Mouse (Mus musculus) thymus, adult 2 months (tissue): ENCODE results near the gene Larp4. TPM values are rescaled to one million over a fixed set of nuclear protein-coding genes. Genes with fewer than 3 reads are reported as not detected.

ENCODE experiments used
- DNase-seq: peaks from one replicate; pipeline ENCODE4 v3.0.0; 2021
- H3K27ac ChIP-seq: fragments of 200-500 bp; 2 replicates; pipeline ENCODE4 v1.5.1; 2012; ENCODE audit warnings: low read length, control low read depth; ENCODE audit not compliant: control insufficient read depth, insufficient read depth
- H3K27me3 ChIP-seq: fragments of 200-500 bp; 2 replicates; pipeline ENCODE4 v1.6.1; 2012; ENCODE audit warnings: mild to moderate bottlenecking, low read length, moderate library complexity, mixed read lengths; ENCODE audit not compliant: control insufficient read depth, insufficient read depth
- H3K36me3 ChIP-seq: fragments of 200-500 bp; 2 replicates; pipeline ENCODE4 v1.6.1; 2012; ENCODE audit warnings: mild to moderate bottlenecking, low read length, moderate library complexity; ENCODE audit not compliant: control insufficient read depth, insufficient read depth
- H3K4me1 ChIP-seq: fragments of 200-500 bp; replicated peaks from 2 replicates; pipeline ENCODE4 v1.6.1; 2012; ENCODE audit warnings: low read length; ENCODE audit not compliant: control insufficient read depth, insufficient read depth
- H3K4me3 ChIP-seq: fragments of 200-500 bp; 2 replicates; pipeline ENCODE4 v1.5.1; 2012; ENCODE audit warnings: mild to moderate bottlenecking, low read length, control low read depth, moderate library complexity; ENCODE audit not compliant: control insufficient read depth, insufficient read depth
- CTCF ChIP-seq: fragments of 200-500 bp; IDR thresholded peaks from 2 replicates; pipeline ENCODE4 v1.5.1; 2012; ENCODE audit warnings: mild to moderate bottlenecking, control low read depth, low read length, moderate library complexity, borderline replicate concordance; ENCODE audit not compliant: control insufficient read depth, poor library complexity, insufficient read depth; ENCODE audit errors: extremely low read depth
- POLR2A ChIP-seq: fragments of 200-500 bp; IDR thresholded peaks from 2 replicates; pipeline ENCODE4 v1.6.1; 2012; ENCODE audit warnings: mild to moderate bottlenecking, low read length, control low read depth, moderate library complexity; ENCODE audit not compliant: control insufficient read depth, poor library complexity, insufficient read depth; ENCODE audit errors: extremely low read depth
- WGBS: fragments of 180-500 bp; shearing (Covaris S2); methylation state at CpG from one replicate; pipeline ENCODE4 v1.1.7; 2018; 5-methylcytosine and 5-hydroxymethylcytosine counted together
- polyA plus RNA-seq: library from polyadenylated mRNA; depleted of rRNA; stranded (reverse); fragments of >200 nt; gene quantifications from 2 replicates; pipeline ENCODE4 v1.2.3, GENCODE M21; 2012

Gene Larp4
- polyA plus RNA-seq, 1 experiment, result 76.1 TPM

GRCm38 (mm10) chr15:99999390-99999789 lies 29.5 kb downstream of the Larp4 start:
- Histone ChIP-seq H3K4me1 (no peaks in the 10 kb centered on the region), H3K4me3 (no peak overlapping the region), H3K27me3 (no peaks in the 10 kb centered on the region), H3K36me3 (peaks cover 46% of the 10 kb centered on the region), H3K27ac (no peak overlapping the region)
- WGBS, result 96% methylated on average over 1 of the region's 1 CpGs
- DNase-seq, result no peak
- TF ChIP-seq POLR2A (no peak), CTCF (no peak)

GRCm38 (mm10) chr15:100004677-100005273 lies 34.9 kb downstream of the Larp4 start:
- no peak for TF ChIP-seq POLR2A
- TF ChIP-seq CTCF, result no peak
- no peak for DNase-seq
- no peaks in the 10 kb centered on the region for H3K27me3 ChIP-seq
- H3K4me3 ChIP-seq, result no peak overlapping the region
- H3K27ac ChIP-seq, result no peak overlapping the region
- 83% methylated on average over 7 of the region's 7 CpGs for WGBS
- H3K4me1 ChIP-seq, result no peaks in the 10 kb centered on the region
- peaks cover 66% of the 10 kb centered on the region for H3K36me3 ChIP-seq

GRCm38 (mm10) chr15:100006180-100006579 lies 36.3 kb downstream of the Larp4 start:
- no peak for TF ChIP-seq POLR2A
- TF ChIP-seq CTCF, result no peak
- no peak overlapping the region for H3K4me3 ChIP-seq
- no peaks in the 10 kb centered on the region for H3K4me1 ChIP-seq
- H3K36me3 ChIP-seq, result peaks cover 74% of the 10 kb centered on the region
- no peak overlapping the region for H3K27ac ChIP-seq
- no peak for DNase-seq
- H3K27me3 ChIP-seq, result no peaks in the 10 kb centered on the region

GRCm38 (mm10) chr15:100018280-100018899 lies 48.5 kb downstream of the Larp4 start:
- H3K4me3 ChIP-seq, result no peak overlapping the region
- no peaks in the 10 kb centered on the region for H3K27me3 ChIP-seq
- WGBS, result 76% methylated on average over 6 of the region's 6 CpGs
- peaks cover 7% of the 10 kb centered on the region; the same call in 1 of the 2 replicates for H3K36me3 ChIP-seq
- no peaks in the 10 kb centered on the region for H3K4me1 ChIP-seq
- TF ChIP-seq POLR2A, result no peak
- no peak for TF ChIP-seq CTCF
- DNase-seq, result no peak
- no peak overlapping the region for H3K27ac ChIP-seq

GRCm38 (mm10) chr15:100021175-100021574 lies 51.3 kb downstream of the Larp4 start:
- no peaks in the 10 kb centered on the region for H3K27me3 ChIP-seq
- no peaks in the 10 kb centered on the region for H3K36me3 ChIP-seq
- no peak overlapping the region for H3K27ac ChIP-seq
- TF ChIP-seq CTCF (no peak), POLR2A (no peak)
- H3K4me1 ChIP-seq, result no peaks in the 10 kb centered on the region
- H3K4me3 ChIP-seq, result no peak overlapping the region
- 97% methylated on average over 1 of the region's 1 CpGs for WGBS
- no peak for DNase-seq

- DNase-seq, result peak; percentile 33
- H3K27ac ChIP-seq, result no peak overlapping the region
- H3K36me3 ChIP-seq, result no peaks in the 10 kb centered on the region
- H3K27me3 ChIP-seq, result no peaks in the 10 kb centered on the region
- H3K4me1 ChIP-seq, result no peaks in the 10 kb centered on the region
- WGBS, result 13% methylated on average over 5 of the region's 5 CpGs
- no peak for TF ChIP-seq POLR2A
- TF ChIP-seq CTCF, result no peak
- H3K4me3 ChIP-seq, result no peak overlapping the region
These were observed 53.1 kb downstream of the Larp4 start for GRCm38 (mm10) chr15:100022923-100023322.
